Mouse (Mus musculus) intestine, embryonic 15.5 days (tissue): Measurements from ENCODE around the gene Nmb. TPM values are rescaled to one million over a fixed set of nuclear protein-coding genes. Genes with fewer than 3 reads are reported as not detected.

ENCODE experiments used
- ATAC-seq: fragments of 200-750 bp; cut with Nextera tagmentation; 2 replicates; pipeline ENCODE4 v1.8.0; 2017; ENCODE audit warnings: moderate TSS enrichment, moderate library complexity
- H3K27ac ChIP-seq: fragments of 300-500 bp; sonication (generic); 2 replicates; pipeline ENCODE4 v1.5.1; 2015; ENCODE audit warnings: mild to moderate bottlenecking, inconsistent platforms
- H3K27me3 ChIP-seq: fragments of 300-500 bp; sonication (generic); replicated peaks from 2 replicates; pipeline ENCODE4 v1.6.1; 2015; ENCODE audit warnings: inconsistent platforms
- H3K36me3 ChIP-seq: fragments of 300-500 bp; sonication (generic); 2 replicates; pipeline ENCODE4 v1.6.1; 2015; ENCODE audit warnings: inconsistent platforms
- H3K4me1 ChIP-seq: fragments of 300-500 bp; sonication (generic); replicated peaks from 2 replicates; pipeline ENCODE4 v1.6.1; 2015; ENCODE audit warnings: inconsistent platforms
- H3K4me2 ChIP-seq: fragments of 300-500 bp; sonication (generic); replicated peaks from 2 replicates; pipeline ENCODE4 v1.6.1; 2015; ENCODE audit warnings: mild to moderate bottlenecking, inconsistent platforms
- H3K4me3 ChIP-seq: fragments of 300-500 bp; sonication (generic); replicated peaks from 2 replicates; pipeline ENCODE4 v1.5.1; 2015; ENCODE audit warnings: inconsistent platforms
- H3K9ac ChIP-seq: fragments of 300-500 bp; sonication (generic); 2 replicates; pipeline ENCODE4 v1.6.1; 2015; ENCODE audit warnings: inconsistent platforms
- H3K9me3 ChIP-seq: fragments of 300-500 bp; sonication (generic); 2 replicates; pipeline ENCODE4 v1.6.1; 2016; ENCODE audit warnings: inconsistent platforms
- WGBS: fragments of 180-500 bp; shearing (Covaris S2); methylation state at CpG from one replicate; pipeline ENCODE4 v1.1.7; 2015; 5-methylcytosine and 5-hydroxymethylcytosine counted together
- polyA plus RNA-seq: library from polyadenylated mRNA; unstranded; fragments of >200 nt; fragmentation: Nextera tagmentation; extraction: Ambion mirVana; gene quantifications from 2 replicates; pipeline ENCODE4 v1.2.1, GENCODE M21; 2015

Gene Nmb
- polyA plus RNA-seq, 1 experiment from 2014 or later = 4.5 TPM

DNA sequence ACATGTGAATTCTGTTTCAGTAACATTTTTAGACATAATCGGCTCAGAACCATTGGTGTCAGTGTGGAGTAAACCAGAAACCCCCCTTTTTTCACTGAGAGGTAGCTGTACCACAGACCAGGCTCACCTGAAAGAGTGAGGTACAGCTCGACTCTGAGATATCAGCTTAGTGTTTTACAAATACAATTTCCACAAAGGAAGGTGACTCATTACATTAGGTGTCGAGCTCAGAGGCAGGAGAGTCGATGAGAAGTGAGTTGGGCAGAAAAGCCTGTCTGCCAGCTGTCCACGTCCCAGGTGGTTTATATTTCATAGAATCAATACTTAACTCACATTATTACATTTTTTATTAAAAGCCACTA lies 14.8 kb upstream of the Nmb start:
- no peak overlapping the region for H3K27ac ChIP-seq

DNA sequence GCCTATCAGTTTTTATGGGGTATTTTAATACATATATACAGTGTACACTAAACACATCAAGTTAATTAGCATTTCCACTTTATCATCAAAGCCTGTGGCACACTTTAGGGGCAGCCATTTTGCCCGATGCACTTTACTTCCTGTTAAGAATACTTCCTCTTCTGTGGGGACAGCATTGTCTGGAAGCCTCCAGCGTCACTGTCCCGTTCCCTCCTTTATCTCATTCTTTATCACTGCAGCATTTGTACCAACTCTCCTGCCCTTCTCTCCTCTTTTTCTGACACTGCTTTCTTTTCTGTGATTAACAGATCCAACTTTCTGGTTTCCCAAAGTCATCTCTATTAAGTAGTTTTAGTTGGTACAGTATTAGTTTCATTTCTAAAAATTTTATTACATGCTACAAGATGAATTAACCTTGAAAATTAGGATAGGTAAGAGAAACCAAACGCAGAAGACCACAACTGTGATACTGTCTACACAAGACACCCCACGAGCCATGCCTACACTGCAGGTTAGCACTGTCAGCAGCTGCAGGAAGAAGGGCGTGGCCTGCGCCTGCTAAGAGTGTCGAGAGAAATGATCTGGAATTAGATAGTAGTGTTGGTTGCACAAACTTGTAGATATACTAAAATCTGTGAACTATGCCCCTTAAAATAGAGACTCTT lies 14.2 kb upstream of the Nmb start:
- Histone ChIP-seq H3K4me2 (no peak overlapping the region), H3K4me3 (no peak overlapping the region), H3K27ac (no peak overlapping the region), H3K9ac (no peak overlapping the region), H3K9me3 (no peaks in the 10 kb centered on the region), H3K36me3 (peaks cover 20% of the 10 kb centered on the region), H3K4me1 (no peaks in the 10 kb centered on the region), H3K27me3 (no peaks in the 10 kb centered on the region)
- 73% methylated on average over 8 of the region's 8 CpGs for WGBS
- ATAC-seq = peak; percentile 73

More for the DNA sequence above, 14.8 kb upstream of the Nmb start:
- Histone ChIP-seq H3K9ac (no peak overlapping the region), H3K4me2 (no peak overlapping the region), H3K36me3 (peaks cover 14% of the 10 kb centered on the region), H3K9me3 (no peaks in the 10 kb centered on the region), H3K4me1 (no peaks in the 10 kb centered on the region), H3K4me3 (no peak overlapping the region), H3K27me3 (no peaks in the 10 kb centered on the region)
- WGBS = 76% methylated on average over 5 of the region's 5 CpGs
- 0 out of 2 replicates have a peak, but pooled peaks have one; percentile 4 for ATAC-seq

DNA sequence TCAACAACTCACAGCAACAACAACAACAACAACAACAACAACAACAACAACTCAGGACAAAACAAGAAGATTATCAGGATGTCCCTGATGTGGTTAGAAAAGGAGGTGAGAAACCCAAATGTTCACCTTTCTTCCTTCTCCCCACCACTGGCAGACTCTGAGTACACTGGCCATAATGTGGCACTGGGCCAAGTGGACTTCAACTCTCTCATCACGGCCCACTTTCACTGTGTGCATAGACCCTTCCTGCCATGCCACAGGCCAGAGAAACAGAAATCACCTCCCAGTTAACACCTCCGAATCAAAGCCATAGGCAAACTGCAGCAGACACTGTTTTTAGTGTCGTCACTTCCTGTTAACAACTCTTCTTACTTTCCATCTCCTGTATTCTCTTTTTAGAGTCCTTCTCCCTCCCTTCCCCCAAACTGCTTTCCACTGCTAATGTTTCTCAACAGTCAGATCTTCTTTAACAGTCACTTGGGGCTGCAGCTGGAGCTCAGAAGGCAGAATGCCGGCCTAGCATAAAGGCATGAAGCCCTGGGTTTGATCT lies 13.1 kb upstream of the Nmb start:
- H3K9me3 ChIP-seq = no peaks in the 10 kb centered on the region
- H3K27ac ChIP-seq = no peak overlapping the region
- no peaks in the 10 kb centered on the region for H3K4me1 ChIP-seq
- 77% methylated on average over 4 of the region's 4 CpGs for WGBS
- no peak overlapping the region for H3K4me2 ChIP-seq
- ATAC-seq = no peak
- no peak overlapping the region for H3K4me3 ChIP-seq
- no peaks in the 10 kb centered on the region for H3K27me3 ChIP-seq
- H3K9ac ChIP-seq = no peak overlapping the region
- H3K36me3 ChIP-seq = peaks cover 26% of the 10 kb centered on the region

DNA sequence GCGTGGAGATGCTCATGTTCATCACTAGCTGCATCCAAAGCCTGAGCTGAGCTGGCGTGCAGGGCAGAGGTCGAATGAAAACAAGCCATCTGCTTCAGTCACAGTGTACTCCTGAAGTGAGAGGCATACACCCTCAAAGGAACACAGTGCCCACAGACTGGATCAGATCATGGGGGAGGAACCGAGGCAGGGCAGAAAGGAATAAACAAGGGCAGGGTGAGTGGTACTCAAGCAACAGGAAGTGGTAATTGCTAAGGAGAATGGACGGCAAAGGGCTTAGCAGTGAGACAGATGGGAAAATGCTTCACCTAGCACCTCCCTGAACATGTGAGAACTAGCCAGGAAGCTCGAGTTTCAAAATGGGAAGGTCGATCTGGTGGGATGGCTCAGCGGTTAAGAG lies 7.6 kb upstream of the Nmb start:
- Histone ChIP-seq H3K27ac (no peak overlapping the region), H3K36me3 (peaks cover 24% of the 10 kb centered on the region; the same call in 1 of the 2 replicates), H3K27me3 (no peaks in the 10 kb centered on the region), H3K4me3 (no peak overlapping the region), H3K9me3 (no peaks in the 10 kb centered on the region), H3K4me1 (no peaks in the 10 kb centered on the region), H3K4me2 (no peak overlapping the region), H3K9ac (no peak overlapping the region)
- no peak for ATAC-seq
- WGBS = 85% methylated on average over 8 of the region's 8 CpGs

DNA sequence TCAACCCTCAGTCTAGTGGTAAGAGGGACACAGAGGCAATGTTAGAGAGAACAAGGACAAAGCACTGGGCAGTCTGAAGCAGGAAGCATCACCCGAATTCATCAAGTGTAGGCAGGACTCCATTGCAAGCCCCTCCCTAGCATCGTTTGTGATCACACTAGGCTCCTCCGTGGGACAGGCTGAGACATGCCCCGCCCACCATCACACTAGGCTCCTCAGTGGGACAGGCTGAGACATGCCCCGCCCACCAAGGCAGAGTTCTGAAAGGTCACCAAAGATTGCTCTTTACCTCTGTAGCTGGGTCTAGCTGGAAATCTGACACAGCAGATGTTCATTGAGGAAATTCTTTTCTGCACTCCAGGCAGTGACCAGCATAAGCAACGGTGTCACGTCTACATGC lies 6.2 kb upstream of the Nmb start:
- ATAC-seq = peak; percentile 39
- H3K27me3 ChIP-seq = no peaks in the 10 kb centered on the region
- H3K27ac ChIP-seq = no peak overlapping the region
- H3K36me3 ChIP-seq = peaks cover 21% of the 10 kb centered on the region; the same call in 1 of the 2 replicates
- H3K4me2 ChIP-seq = no peak overlapping the region
- no peak overlapping the region for H3K9ac ChIP-seq
- no peak overlapping the region for H3K4me3 ChIP-seq
- no peaks in the 10 kb centered on the region for H3K9me3 ChIP-seq
- 75% methylated on average over 7 of the region's 7 CpGs for WGBS
- no peaks in the 10 kb centered on the region for H3K4me1 ChIP-seq

DNA sequence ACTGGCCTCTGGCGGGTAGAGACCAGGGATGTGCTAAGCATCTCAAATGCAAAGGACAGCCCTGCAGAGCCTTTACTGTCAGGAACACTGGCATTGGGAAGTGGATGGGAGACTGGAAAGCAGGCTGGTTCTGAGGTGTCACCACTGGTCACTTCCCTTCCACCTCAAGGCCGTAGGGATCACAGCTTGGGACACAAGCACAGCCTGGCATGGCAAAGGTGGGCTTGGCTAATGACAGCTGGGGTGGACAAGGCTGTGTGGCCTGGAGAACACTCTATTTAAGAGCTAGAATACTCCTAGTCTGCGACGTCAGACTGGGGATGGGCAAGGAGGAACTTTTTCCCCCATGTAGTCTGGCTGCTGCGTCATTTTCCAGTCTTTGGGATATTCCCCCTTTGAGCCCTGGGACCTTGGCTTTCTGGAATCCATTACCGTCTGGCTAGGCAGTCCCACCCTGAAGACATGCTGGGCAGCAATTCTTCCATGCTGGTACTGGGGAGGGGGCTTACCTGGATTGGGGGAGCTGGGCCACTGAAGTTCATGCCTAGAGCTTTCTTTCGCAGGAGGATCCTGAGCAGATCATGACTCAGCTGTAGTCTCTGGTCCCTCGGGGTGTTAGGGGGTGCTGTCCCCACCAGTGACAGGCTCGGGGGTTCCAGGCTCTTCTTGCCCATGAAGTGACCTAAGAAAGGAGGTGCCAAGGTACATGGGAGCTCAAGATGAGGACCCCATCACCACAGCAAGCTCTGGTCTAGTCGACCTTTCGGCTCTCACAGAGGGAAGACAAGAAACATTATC lies 1.1 kb downstream of the Nmb start:
- H3K36me3 ChIP-seq = peaks cover 4% of the 10 kb centered on the region; the same call in 1 of the 2 replicates
- H3K9ac ChIP-seq = no peak overlapping the region; the same call in 1 of the 2 replicates
- peaks cover 7% of the 10 kb centered on the region for H3K4me1 ChIP-seq
- WGBS = 89% methylated on average over 11 of the region's 11 CpGs
- no peak overlapping the region for H3K27ac ChIP-seq
- H3K9me3 ChIP-seq = no peaks in the 10 kb centered on the region
- peak overlapping the region; percentile 95 for H3K4me2 ChIP-seq
- H3K27me3 ChIP-seq = no peaks in the 10 kb centered on the region
- no peak overlapping the region for H3K4me3 ChIP-seq
- no peak for ATAC-seq

DNA sequence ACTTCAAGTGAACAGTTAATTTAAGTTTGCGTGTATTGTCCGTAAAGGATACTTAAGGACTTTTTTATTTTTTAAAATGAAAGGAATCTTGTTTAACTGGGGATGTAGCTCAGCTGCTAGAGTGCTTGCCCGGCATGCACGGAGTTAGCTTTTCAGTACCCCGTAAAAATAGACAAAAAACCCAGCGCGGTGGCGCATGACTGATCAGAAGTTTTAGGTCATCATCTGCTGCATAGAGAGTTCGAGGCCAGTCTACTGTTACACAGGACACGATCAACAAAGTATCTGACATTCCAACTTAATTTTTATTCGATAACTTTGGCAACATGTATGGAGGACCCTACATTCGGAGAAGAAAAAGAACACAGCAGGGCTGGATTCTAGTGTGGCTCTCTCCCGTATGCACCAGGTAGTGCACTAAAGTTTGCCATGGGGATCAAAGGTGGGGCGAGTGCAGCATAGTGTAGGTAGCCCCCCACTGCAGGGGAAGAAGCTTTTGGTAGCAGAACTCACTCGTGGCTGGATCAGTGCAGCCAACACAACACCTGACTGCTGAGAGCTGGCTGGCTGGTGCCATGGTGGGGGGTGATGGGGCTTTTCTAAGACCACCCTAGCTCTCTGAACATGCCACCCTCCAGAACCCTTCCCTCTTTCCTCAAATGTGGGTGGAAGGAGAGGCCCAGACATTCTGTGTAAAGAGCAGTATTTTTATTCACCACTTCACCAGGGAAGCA lies 3.2 kb downstream of the Nmb start:
- Histone ChIP-seq H3K27me3 (no peaks in the 10 kb centered on the region), H3K4me2 (peak overlapping the region; percentile 71), H3K9me3 (no peaks in the 10 kb centered on the region), H3K27ac (peak overlapping the region; percentile 67), H3K4me1 (peaks cover 7% of the 10 kb centered on the region), H3K9ac (peak overlapping the region; percentile 54), H3K4me3 (peak overlapping the region; percentile 71), H3K36me3 (peaks cover 13% of the 10 kb centered on the region; the same call in 1 of the 2 replicates)
- peak; percentile 11; the same call in 1 of the 2 replicates for ATAC-seq
- 27% methylated on average over 15 of the region's 15 CpGs for WGBS

DNA sequence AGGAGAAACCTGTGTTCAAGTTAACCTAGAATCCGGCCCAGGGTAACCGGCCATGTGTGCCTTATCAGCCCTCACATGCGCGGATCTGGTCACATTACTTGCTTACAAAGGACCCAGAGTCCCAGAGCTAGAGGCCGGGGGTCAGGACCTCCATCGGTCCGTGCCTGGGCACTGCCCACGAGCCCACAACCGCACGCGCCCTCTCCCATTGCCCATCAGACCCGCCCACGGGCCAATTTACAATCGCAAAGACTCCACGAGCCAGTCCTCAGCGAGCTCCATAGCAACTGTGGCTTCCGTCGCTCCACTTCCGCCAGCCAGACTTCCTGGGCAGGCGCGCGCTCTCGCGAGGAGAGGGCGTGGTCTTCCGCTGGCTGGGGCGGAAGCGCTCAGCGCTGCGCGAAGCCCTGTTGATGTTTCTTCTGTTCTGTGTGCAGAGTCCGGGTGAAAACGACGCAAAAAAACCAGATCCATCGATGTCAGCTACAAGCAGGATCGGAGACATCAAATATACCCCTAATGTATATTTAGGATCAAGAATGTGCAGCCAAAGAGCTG lies 3.9 kb downstream of the Nmb start, which contains the start of gene Wdr73:
Gene Wdr73 (minus strand): TSS at position 326 of the 558 bp plus-strand sequence.
- H3K4me2 ChIP-seq = peak within 1 kb of the TSS; percentile 71
- WGBS = under 1% methylated on average over 36 of the region's 36 CpGs
- no peaks in the 10 kb centered on the region for H3K27me3 ChIP-seq
- no peaks in the 10 kb centered on the region for H3K9me3 ChIP-seq
- H3K4me1 ChIP-seq = peaks cover 7% of the 10 kb centered on the region
- peak within 1 kb of the TSS; percentile 67 for H3K27ac ChIP-seq
- H3K36me3 ChIP-seq = peaks cover 13% of the 10 kb centered on the region; the same call in 1 of the 2 replicates
- ATAC-seq = peak; percentile 97
- H3K4me3 ChIP-seq = peak within 1 kb of the TSS; percentile 71
- H3K9ac ChIP-seq = peak within 1 kb of the TSS; percentile 74

DNA sequence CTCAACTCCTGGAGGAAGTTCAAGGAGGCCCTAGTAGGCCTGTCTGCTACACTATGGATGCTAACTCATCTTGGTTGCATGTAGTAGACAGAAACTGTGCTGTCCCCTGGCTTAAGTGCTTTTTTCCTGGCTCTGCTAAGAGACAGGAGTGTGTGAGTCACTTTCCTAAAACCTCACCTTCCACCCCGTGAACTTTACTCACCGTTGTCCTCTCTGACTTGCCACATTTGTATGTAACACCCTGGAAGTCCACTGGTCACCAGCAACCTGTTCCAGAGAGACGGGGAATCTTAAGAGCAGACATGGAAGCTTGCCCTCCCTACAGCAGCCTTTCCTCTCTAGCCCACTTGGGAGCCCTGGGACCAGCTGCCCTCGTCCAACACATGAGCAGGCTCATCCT lies 7.2 kb downstream of the Nmb start:
- WGBS = 88% methylated on average over 4 of the region's 4 CpGs
- H3K4me3 ChIP-seq = no peak overlapping the region
- H3K27ac ChIP-seq = no peak overlapping the region
- no peaks in the 10 kb centered on the region for H3K27me3 ChIP-seq
- no peak overlapping the region for H3K4me2 ChIP-seq
- peaks cover 21% of the 10 kb centered on the region for H3K36me3 ChIP-seq
- no peak overlapping the region for H3K9ac ChIP-seq
- no peaks in the 10 kb centered on the region for H3K9me3 ChIP-seq
- ATAC-seq = no peak
- peaks cover 4% of the 10 kb centered on the region for H3K4me1 ChIP-seq

DNA sequence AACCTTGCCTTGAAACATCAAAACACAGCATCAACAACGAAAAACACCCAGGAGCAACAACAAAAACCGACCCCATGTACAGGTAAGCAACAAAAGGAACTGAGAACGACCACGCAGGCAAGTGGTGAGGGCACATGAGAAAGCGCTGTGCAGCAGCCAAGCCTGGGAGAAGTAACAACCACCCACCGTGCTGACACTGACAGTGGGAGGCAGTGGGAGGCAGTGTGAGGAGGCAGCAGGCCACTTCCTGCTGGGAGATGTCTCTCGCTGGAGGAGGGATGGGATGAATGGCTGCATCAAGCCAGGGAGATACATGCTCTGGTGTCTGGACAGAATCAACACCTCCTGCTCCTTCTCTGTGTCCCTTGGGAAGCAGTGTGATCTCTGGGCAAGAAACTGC lies 7.7 kb downstream of the Nmb start:
- Histone ChIP-seq H3K27ac (no peak overlapping the region), H3K27me3 (no peaks in the 10 kb centered on the region), H3K4me3 (no peak overlapping the region), H3K9me3 (no peaks in the 10 kb centered on the region), H3K36me3 (peaks cover 27% of the 10 kb centered on the region), H3K4me2 (no peak overlapping the region), H3K9ac (no peak overlapping the region), H3K4me1 (peaks cover 4% of the 10 kb centered on the region)
- 89% methylated on average over 7 of the region's 7 CpGs for WGBS
- no peak for ATAC-seq

DNA sequence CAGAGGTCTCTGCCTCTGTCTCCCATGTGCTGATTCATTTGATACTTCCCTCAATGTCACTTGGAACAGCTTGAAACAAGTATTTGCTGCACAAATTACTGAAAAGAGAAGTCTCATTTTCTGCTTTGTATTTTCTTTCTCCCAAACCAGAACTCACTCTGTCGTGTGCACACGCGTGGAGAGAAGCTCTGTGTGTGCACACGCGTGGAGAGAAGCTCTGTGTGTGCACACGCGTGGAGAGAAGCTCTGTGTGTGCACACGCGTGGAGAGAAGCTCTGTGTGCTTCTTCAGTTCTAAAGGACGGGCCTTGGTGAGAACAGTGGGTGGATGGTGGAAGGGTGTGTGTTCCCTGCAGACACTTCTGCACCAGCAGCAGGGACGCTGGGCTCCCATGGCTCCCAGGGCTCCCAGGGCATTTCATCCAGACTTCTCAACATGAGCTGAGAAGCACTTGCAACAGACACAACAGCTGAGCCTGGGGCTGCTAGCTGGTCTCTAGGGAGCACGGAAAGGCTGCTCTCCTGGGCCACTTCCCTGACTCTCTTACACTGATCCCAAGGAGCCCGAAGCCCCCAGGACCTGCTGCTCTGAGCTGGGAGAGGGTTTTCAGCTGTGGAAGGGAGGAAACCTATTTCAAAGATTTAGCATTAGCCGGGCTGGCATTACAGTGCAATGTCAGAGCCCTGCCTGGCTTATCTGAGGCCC lies 9.9 kb downstream of the Nmb start:
- no peaks in the 10 kb centered on the region for H3K27me3 ChIP-seq
- no peak overlapping the region for H3K9ac ChIP-seq
- 93% methylated on average over 14 of the region's 14 CpGs for WGBS
- H3K27ac ChIP-seq = no peak overlapping the region
- H3K4me2 ChIP-seq = no peak overlapping the region
- no peaks in the 10 kb centered on the region for H3K4me1 ChIP-seq
- H3K4me3 ChIP-seq = no peak overlapping the region
- H3K36me3 ChIP-seq = peaks cover 37% of the 10 kb centered on the region
- no peak for ATAC-seq
- no peaks in the 10 kb centered on the region for H3K9me3 ChIP-seq
